Mouse (Mus musculus) heart, postnatal 0 days (tissue): ENCODE data around the gene Hist2h2aa2. TPM values are rescaled to one million over a fixed set of nuclear protein-coding genes. Genes with fewer than 3 reads are reported as not detected.

Experiments used
- ATAC-seq: fragments of 200-750 bp; cut with Nextera tagmentation; 2 replicates; pipeline ENCODE4 v1.8.0; 2017; ENCODE audit warnings: low read depth, moderate number of reproducible peaks, moderate library complexity; ENCODE audit not compliant: insufficient read depth
- DNase-seq: peaks from one replicate; pipeline ENCODE4 v3.0.0-alpha.2; 2016; ENCODE audit warnings: low spot score
- H3K27ac ChIP-seq: fragments of 300-500 bp; sonication (generic); 2 replicates; pipeline ENCODE4 v1.5.1; 2014; ENCODE audit warnings: low read depth, mild to moderate bottlenecking
- H3K27me3 ChIP-seq: fragments of 300-500 bp; sonication (generic); 2 replicates; pipeline ENCODE4 v1.6.1; 2014; ENCODE audit warnings: low read length, mixed read lengths; ENCODE audit not compliant: control insufficient read depth, insufficient read depth
- H3K36me3 ChIP-seq: fragments of 300-500 bp; sonication (generic); replicated peaks from 2 replicates; pipeline ENCODE4 v1.6.1; 2014; ENCODE audit warnings: low read length, mixed read lengths; ENCODE audit not compliant: control insufficient read depth, insufficient read depth
- H3K4me1 ChIP-seq: fragments of 300-500 bp; sonication (generic); 2 replicates; pipeline ENCODE4 v1.6.1; 2014; ENCODE audit warnings: antibody characterized with exemption; ENCODE audit not compliant: control insufficient read depth, insufficient read depth
- H3K4me2 ChIP-seq: fragments of 300-500 bp; sonication (generic); 2 replicates; pipeline ENCODE4 v1.6.1; 2014; ENCODE audit warnings: low read depth, mild to moderate bottlenecking, low read length, moderate library complexity
- H3K4me3 ChIP-seq: fragments of 300-500 bp; sonication (generic); 2 replicates; pipeline ENCODE4 v1.5.1; 2014; ENCODE audit warnings: low read depth, low read length
- H3K9ac ChIP-seq: fragments of 300-500 bp; sonication (generic); replicated peaks from 2 replicates; pipeline ENCODE4 v1.6.1; 2014; ENCODE audit warnings: low read depth, low read length, mixed read lengths
- H3K9me3 ChIP-seq: fragments of 300-500 bp; sonication (generic); replicated peaks from 2 replicates; pipeline ENCODE4 v1.6.1; 2016; ENCODE audit warnings: low read length; ENCODE audit not compliant: control insufficient read depth
- CTCF ChIP-seq: IDR thresholded peaks from 2 replicates; pipeline ENCODE4 v1.5.1; 2016; ENCODE audit warnings: antibody characterized with exemption, control low read depth, low read depth
- EP300 ChIP-seq: IDR thresholded peaks from 2 replicates; pipeline ENCODE4 v1.6.1; 2016; ENCODE audit warnings: antibody characterized with exemption, low read depth
- WGBS: fragments of 180-500 bp; shearing (Covaris S2); extraction: QIAGEN DNeasy Blood & Tissue Kit; methylation state at CpG from one replicate; pipeline ENCODE4 v1.1.7; 2014; 5-methylcytosine and 5-hydroxymethylcytosine counted together
- polyA plus RNA-seq: library from polyadenylated mRNA; unstranded; fragments of >200 nt; fragmentation: Nextera tagmentation; extraction: Ambion mirVana; gene quantifications from 2 replicates; pipeline ENCODE4 v1.2.1, GENCODE M21; 2015
- total RNA-seq: library from RNA; depleted of rRNA; stranded (reverse); fragments of >200 nt; gene quantifications from 2 replicates; pipeline ENCODE4 v1.2.3, GENCODE M21; 2014; ENCODE audit warnings: low replicate concordance

Gene Hist2h2aa2
- total and polyA plus RNA-seq, 2 experiments from 2014 or later: 101 to 1,879 TPM

DNA sequence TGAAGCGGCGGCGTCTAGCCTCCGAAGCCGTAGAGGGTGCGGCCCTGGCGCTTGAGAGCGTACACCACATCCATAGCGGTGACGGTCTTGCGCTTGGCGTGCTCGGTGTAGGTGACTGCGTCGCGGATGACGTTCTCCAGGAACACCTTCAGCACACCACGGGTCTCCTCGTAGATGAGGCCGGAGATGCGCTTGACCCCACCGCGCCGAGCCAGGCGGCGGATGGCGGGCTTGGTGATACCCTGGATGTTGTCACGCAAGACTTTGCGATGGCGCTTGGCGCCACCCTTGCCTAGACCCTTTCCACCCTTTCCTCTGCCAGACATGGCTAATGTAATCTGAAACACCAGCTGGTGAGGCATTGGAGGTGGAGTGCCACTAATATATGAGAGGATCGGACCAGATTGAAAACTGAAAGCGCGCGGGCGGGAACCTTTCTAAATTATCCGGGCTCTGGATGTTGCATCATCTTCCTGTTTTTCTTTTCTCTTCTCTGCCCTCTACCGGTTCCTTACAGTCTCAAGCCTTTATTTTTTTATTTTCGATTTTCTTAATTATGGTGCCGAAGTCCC, 23.0 kb upstream of the Hist2h2aa2 start, which contains the start of gene Hist2h4:
Hist2h4 (minus strand) TSS at position 333 of the 572 bp plus-strand sequence.
- under 1% methylated on average over 40 of the region's 40 CpGs for WGBS
- TF ChIP-seq EP300 (peak; percentile 92), CTCF (peak; percentile 51)
- DNase-seq: peak; percentile 96

DNA sequence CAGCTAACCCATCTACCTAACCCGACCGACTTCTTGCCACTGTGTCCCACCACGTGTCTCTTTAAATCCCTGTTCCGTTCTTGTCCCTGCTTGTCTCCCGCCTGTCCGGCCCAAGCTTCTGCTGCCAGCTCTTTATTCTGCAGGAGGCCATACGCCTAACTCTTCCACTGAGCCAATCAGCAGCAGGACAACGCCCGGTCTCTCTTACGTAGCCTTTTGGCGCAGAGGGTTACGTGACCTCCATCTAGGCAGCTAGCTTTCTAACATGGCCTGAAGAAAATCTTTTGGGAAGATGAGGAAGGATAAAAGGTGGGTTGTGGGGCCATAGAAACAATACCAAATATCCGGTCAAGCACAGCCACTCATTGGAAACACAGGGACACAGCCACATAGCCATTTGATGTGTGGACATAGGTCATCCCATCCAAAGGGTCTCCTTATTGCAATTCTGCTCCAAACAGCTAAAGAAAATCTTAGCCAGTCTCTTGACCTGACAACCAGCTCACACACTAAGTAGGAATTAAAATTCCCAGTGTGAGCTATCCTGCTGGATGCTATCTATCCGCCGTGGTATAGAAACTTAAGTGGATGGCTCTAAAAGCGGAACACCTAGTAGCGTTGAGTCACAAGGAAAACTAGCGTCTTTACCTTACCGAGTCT, 22.3 kb upstream of the Hist2h2aa2 start:
- Histone ChIP-seq H3K4me1 (peaks cover 14% of the 10 kb centered on the region; the same call in 1 of the 2 replicates), H3K4me2 (peak overlapping the region; percentile 76), H3K9ac (peak overlapping the region; percentile 81), H3K27me3 (no peaks in the 10 kb centered on the region), H3K36me3 (no peaks in the 10 kb centered on the region), H3K9me3 (no peaks in the 10 kb centered on the region), H3K4me3 (peak overlapping the region; percentile 64), H3K27ac (peak overlapping the region; percentile 98)
- ATAC-seq (peak; percentile 83), DNase-seq (peak; percentile 93)
- TF ChIP-seq EP300 (no peak), CTCF (no peak)
- WGBS: under 1% methylated on average over 19 of the region's 19 CpGs

More for the DNA sequence above, 23.0 kb upstream of the Hist2h2aa2 start, which contains the start of gene Hist2h4:
- Histone ChIP-seq H3K27ac (peak within 1 kb of the TSS; percentile 98), H3K4me2 (peak within 1 kb of the TSS; percentile 76), H3K36me3 (no peaks in the 10 kb centered on the region), H3K4me3 (peak within 1 kb of the TSS; percentile 64), H3K27me3 (no peaks in the 10 kb centered on the region), H3K9me3 (no peaks in the 10 kb centered on the region), H3K4me1 (peaks cover 20% of the 10 kb centered on the region; the same call in 1 of the 2 replicates), H3K9ac (peak within 1 kb of the TSS; percentile 81)
- ATAC-seq: peak; percentile 85

DNA sequence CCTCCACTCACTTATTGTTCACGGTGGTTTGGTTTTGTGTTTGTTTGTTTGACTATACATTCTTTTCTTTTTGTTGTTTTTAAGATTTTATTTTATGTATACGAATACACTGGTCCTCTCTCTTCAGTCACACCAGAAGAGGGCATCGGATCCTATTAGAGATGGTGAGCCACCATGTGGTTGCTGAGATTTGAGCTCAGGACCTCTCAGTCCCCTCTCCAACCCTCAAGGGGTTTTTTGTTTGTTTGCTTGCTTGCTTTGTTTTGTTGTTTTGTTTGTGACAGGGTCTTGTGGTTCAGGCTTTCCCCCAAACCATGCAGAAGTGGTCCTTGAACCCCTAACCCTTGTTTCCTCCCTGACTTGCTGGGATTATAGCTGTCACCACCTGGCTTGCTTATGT, 21.5 kb upstream of the Hist2h2aa2 start:
- Histone ChIP-seq H3K27me3 (no peaks in the 10 kb centered on the region), H3K9me3 (no peaks in the 10 kb centered on the region), H3K4me2 (peak overlapping the region; percentile 76), H3K36me3 (no peaks in the 10 kb centered on the region), H3K9ac (0 out of 2 replicates have a peak overlapping the region, but pooled peaks have one; percentile 4), H3K4me3 (no peak overlapping the region), H3K4me1 (peaks cover 14% of the 10 kb centered on the region; the same call in 1 of the 2 replicates), H3K27ac (peak overlapping the region; percentile 98)
- no peak for DNase-seq
- no peak for ATAC-seq
- WGBS: 66% methylated on average over 3 of the region's 3 CpGs
- TF ChIP-seq CTCF (no peak), EP300 (no peak)

- Histone ChIP-seq H3K9me3 (no peaks in the 10 kb centered on the region), H3K27me3 (no peaks in the 10 kb centered on the region)
- WGBS: 90% methylated on average over 5 of the region's 5 CpGs
Observed at GRCm38 (mm10) chr3:96260220-96260619, 20.1 kb upstream of the Hist2h2aa2 start.

DNA sequence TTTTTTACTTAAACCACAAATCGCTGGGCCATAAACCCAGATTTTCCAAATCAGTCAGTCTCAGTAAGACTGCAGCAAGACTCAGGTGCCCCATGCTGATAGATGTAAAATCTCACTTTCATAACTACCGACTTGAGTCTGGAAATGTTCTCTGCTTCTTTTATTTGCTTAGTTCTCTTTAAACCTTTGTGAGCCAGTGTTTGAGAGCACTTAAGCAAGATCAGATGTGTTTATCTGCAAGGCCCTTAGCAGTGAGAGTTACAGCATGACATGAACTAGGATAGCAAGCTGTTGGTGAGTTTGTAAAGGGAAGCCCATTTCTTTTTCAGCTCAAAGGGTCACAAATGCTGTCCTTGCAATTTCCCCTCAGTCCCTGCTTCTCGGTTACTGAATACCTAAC, 17.1 kb upstream of the Hist2h2aa2 start:
- H3K4me2 ChIP-seq: no peak overlapping the region
- 77% methylated on average over 3 of the region's 3 CpGs for WGBS
- H3K4me3 ChIP-seq: no peak overlapping the region
- no peaks in the 10 kb centered on the region for H3K27me3 ChIP-seq
- no peaks in the 10 kb centered on the region for H3K36me3 ChIP-seq
- no peak overlapping the region for H3K27ac ChIP-seq
- ATAC-seq: no peak
- H3K9ac ChIP-seq: no peak overlapping the region
- DNase-seq: no peak
- TF ChIP-seq CTCF: no peak
- peaks cover 12% of the 10 kb centered on the region; the same call in 1 of the 2 replicates for H3K4me1 ChIP-seq
- no peaks in the 10 kb centered on the region for H3K9me3 ChIP-seq

More at GRCm38 (mm10) chr3:96260220-96260619, 20.1 kb upstream of the Hist2h2aa2 start:
- DNase-seq (no peak), ATAC-seq (no peak)
- Histone ChIP-seq H3K36me3 (no peaks in the 10 kb centered on the region), H3K9ac (no peak overlapping the region), H3K4me2 (no peak overlapping the region), H3K4me1 (peaks cover 21% of the 10 kb centered on the region; the same call in 1 of the 2 replicates), H3K27ac (no peak overlapping the region), H3K4me3 (no peak overlapping the region)
- no peak for TF ChIP-seq CTCF
- TF ChIP-seq EP300: no peak
